Mouse (Mus musculus) midbrain, postnatal 0 days (tissue): ENCODE measurements around the gene Serinc5. TPM values are rescaled to one million over a fixed set of nuclear protein-coding genes. Genes with fewer than 3 reads are reported as not detected.

ENCODE experiments used
- ATAC-seq: fragments of 200-750 bp; cut with Nextera tagmentation; 2 replicates; pipeline ENCODE4 v1.8.0; 2017; ENCODE audit warnings: moderate number of reproducible peaks, mild to moderate bottlenecking, moderate TSS enrichment, moderate library complexity; ENCODE audit not compliant: low FRiP score
- DNase-seq: peaks from one replicate; pipeline ENCODE4 v3.0.0-alpha.2; 2015; ENCODE audit warnings: low spot score
- H3K27ac ChIP-seq: fragments of 300-500 bp; sonication (generic); 2 replicates; pipeline ENCODE4 v1.5.1; 2014; ENCODE audit warnings: low read depth, mild to moderate bottlenecking, low read length, mixed read lengths
- H3K27me3 ChIP-seq: fragments of 300-500 bp; sonication (generic); 2 replicates; pipeline ENCODE4 v1.6.1; 2014; ENCODE audit warnings: low read length, control low read depth, mixed read lengths; ENCODE audit not compliant: insufficient read depth
- H3K36me3 ChIP-seq: fragments of 300-500 bp; sonication (generic); 2 replicates; pipeline ENCODE4 v1.6.1; 2014; ENCODE audit warnings: low read length, control low read depth, mixed read lengths; ENCODE audit not compliant: insufficient read depth
- H3K4me1 ChIP-seq: fragments of 300-500 bp; sonication (generic); 2 replicates; pipeline ENCODE4 v1.6.1; 2014; ENCODE audit warnings: mild to moderate bottlenecking, control low read depth, antibody characterized with exemption, low read length, mixed read lengths; ENCODE audit not compliant: insufficient read depth
- H3K4me2 ChIP-seq: fragments of 300-500 bp; sonication (generic); 2 replicates; pipeline ENCODE4 v1.6.1; 2014; ENCODE audit warnings: low read depth, mild to moderate bottlenecking, low read length, mixed read lengths; ENCODE audit not compliant: poor library complexity, severe bottlenecking
- H3K4me3 ChIP-seq: fragments of 300-500 bp; sonication (generic); 2 replicates; pipeline ENCODE4 v1.5.1; 2014; ENCODE audit warnings: low read depth, mild to moderate bottlenecking, low read length, moderate library complexity
- H3K9ac ChIP-seq: fragments of 300-500 bp; sonication (generic); replicated peaks from 2 replicates; pipeline ENCODE4 v1.6.1; 2014; ENCODE audit warnings: mild to moderate bottlenecking, low read length, moderate library complexity, mixed read lengths; ENCODE audit not compliant: poor library complexity, severe bottlenecking
- H3K9me3 ChIP-seq: fragments of 300-500 bp; sonication (generic); 2 replicates; pipeline ENCODE4 v1.6.1; 2016; ENCODE audit warnings: low read length, control low read depth
- CTCF ChIP-seq: IDR thresholded peaks from 2 replicates; pipeline ENCODE4 v1.5.1; 2016; ENCODE audit warnings: antibody characterized with exemption, mild to moderate bottlenecking
- WGBS: fragments of 180-500 bp; shearing (Covaris S2); extraction: QIAGEN DNeasy Blood & Tissue Kit; methylation state at CpG from one replicate; pipeline ENCODE4 v1.1.7; 2014; 5-methylcytosine and 5-hydroxymethylcytosine counted together
- polyA plus RNA-seq: library from polyadenylated mRNA; unstranded; fragments of >200 nt; fragmentation: Nextera tagmentation; extraction: Ambion mirVana; gene quantifications from 2 replicates; pipeline ENCODE4 v1.2.1, GENCODE M21; 2015
- total RNA-seq: library from RNA; depleted of rRNA; stranded (reverse); fragments of >200 nt; gene quantifications from 2 replicates; pipeline ENCODE4 v1.2.3, GENCODE M21; 2014

The Serinc5 gene
- total and polyA plus RNA-seq, 2 experiments from 2014 or later: 13.5 to 38.4 TPM

DNA sequence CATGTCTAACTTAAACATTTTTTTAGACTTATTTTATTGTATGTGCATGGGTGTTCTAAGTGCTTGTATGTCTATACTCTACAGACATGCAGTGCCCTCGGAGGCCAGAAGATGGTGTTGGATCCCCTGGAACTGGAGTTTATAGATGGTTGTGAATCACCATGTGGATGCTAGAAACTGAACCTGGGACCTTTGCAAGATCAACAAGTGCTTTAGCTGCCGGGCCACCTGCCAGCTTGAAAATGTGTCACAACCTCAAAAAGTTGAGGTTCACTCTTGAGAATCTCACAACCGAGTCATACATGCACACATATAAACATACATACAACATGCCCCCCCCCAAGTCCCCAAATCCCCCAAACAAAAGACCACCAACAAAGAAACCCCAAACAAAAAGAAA is 129.0 kb downstream of the Serinc5 start:
- TF ChIP-seq CTCF: no peak
- Histone ChIP-seq H3K4me3 (no peak overlapping the region), H3K9me3 (no peaks in the 10 kb centered on the region), H3K27ac (no peak overlapping the region), H3K4me1 (no peaks in the 10 kb centered on the region), H3K9ac (no peak overlapping the region), H3K36me3 (no peaks in the 10 kb centered on the region), H3K27me3 (no peaks in the 10 kb centered on the region), H3K4me2 (no peak overlapping the region)
- WGBS: 86% methylated on average over 3 of the region's 3 CpGs
- ATAC-seq (no peak), DNase-seq (no peak)

DNA sequence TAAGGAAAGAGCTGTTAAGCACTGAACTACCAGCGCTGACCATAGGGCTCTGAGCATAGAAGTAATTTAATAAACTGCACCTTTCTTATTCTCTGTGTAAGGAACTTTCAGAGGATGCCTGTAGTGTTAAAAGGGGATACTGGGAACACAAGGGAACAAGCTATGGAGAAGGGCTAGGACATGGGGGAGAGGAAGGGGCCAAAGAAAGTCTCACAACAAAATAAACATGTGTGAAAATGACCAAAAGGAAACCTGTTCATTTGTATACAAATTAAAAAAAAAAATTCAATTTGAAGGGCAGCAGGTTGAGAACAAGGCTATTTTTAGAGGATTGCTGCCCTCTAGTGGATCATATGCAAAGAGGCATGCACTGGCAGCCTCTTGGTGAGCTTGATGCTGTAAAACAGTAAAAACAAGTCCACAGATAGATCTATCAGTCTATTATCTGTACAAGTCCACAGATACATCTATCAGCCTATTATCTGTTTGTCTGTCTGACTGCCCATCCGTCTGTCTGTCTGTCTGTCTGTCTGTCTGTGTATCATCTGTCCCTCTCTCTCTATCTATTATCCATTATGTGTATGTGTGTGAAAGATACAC is 129.9 kb downstream of the Serinc5 start:
- DNase-seq (peak; percentile 86), ATAC-seq (peak; percentile 64)
- 5% methylated on average over 2 of the region's 2 CpGs for WGBS
- Histone ChIP-seq H3K27ac (no peak overlapping the region), H3K9ac (no peak overlapping the region), H3K27me3 (no peaks in the 10 kb centered on the region), H3K9me3 (no peaks in the 10 kb centered on the region), H3K4me2 (no peak overlapping the region), H3K4me3 (no peak overlapping the region), H3K4me1 (no peaks in the 10 kb centered on the region), H3K36me3 (no peaks in the 10 kb centered on the region)
- peak; percentile 92 for TF ChIP-seq CTCF

DNA sequence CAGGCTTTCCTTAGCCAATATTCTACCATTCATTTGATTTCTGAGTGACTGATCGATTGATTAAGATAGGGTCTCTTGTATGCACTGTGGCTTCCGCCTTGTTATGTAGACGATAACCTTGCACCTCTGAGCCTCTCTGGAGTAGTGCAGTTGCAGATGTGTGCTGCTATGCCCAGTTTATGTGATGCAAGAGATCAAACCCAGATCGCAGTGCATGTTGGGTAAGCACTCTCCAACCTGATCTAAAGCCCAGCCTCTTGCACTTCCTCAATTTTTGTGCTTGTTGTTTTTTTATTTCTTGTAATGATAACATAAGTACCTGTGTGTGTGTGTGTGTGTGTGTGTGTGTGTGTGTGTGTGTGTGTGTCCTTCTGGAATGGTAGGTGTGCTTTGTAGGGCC is 132.0 kb downstream of the Serinc5 start:
- no peaks in the 10 kb centered on the region for H3K27me3 ChIP-seq
- no peak overlapping the region for H3K9ac ChIP-seq
- ATAC-seq (no peak), DNase-seq (no peak)
- H3K4me2 ChIP-seq: no peak overlapping the region
- H3K9me3 ChIP-seq: no peaks in the 10 kb centered on the region
- no peak overlapping the region for H3K27ac ChIP-seq
- 89% methylated on average over 4 of the region's 4 CpGs for WGBS
- no peaks in the 10 kb centered on the region for H3K4me1 ChIP-seq
- H3K4me3 ChIP-seq: no peak overlapping the region
- no peak for TF ChIP-seq CTCF
- H3K36me3 ChIP-seq: no peaks in the 10 kb centered on the region

GRCm38 (mm10) chr13:92743337-92743736 is 132.4 kb downstream of the Serinc5 start:
- no peak for ATAC-seq
- DNase-seq: no peak
- Histone ChIP-seq H3K36me3 (no peaks in the 10 kb centered on the region), H3K9ac (no peak overlapping the region), H3K9me3 (no peaks in the 10 kb centered on the region), H3K4me3 (no peak overlapping the region), H3K4me1 (no peaks in the 10 kb centered on the region), H3K27me3 (no peaks in the 10 kb centered on the region), H3K27ac (no peak overlapping the region), H3K4me2 (no peak overlapping the region)
- no peak for TF ChIP-seq CTCF
- 76% methylated on average over 5 of the region's 5 CpGs for WGBS

DNA sequence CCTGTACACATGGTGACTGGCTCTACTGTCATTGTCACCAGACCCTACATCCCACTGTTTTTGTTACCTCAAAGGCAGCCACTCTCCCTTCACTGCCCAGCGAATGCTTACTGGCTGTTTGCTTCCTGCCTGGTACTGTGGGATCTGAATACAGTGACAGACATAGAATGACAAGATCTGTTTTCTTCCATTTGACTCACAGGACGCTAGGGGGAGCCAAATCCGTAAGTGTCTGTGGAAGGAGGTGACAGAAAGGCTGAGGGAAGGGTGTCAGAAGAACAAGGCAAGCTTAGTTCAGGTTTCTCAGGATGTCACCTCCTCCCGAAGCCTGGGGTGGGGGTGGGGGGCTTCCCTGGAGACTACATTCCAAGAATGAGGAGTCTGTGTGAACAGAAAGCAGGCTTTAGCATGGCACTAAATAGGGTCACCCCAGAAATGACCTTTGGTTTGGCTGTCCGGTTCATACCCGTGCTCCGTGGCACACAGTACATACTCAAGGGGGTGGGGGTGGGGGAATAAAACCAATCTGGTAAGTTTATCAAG is 140.2 kb downstream of the Serinc5 start:
- DNase-seq (peak; percentile 90), ATAC-seq (peak; percentile 70)
- Histone ChIP-seq H3K36me3 (no peaks in the 10 kb centered on the region), H3K27me3 (no peaks in the 10 kb centered on the region), H3K9me3 (no peaks in the 10 kb centered on the region), H3K4me2 (peak overlapping the region; percentile 24; the same call in 1 of the 2 replicates), H3K4me1 (no peaks in the 10 kb centered on the region), H3K9ac (no peak overlapping the region), H3K27ac (no peak overlapping the region), H3K4me3 (no peak overlapping the region)
- TF ChIP-seq CTCF: peak; percentile 94
- WGBS: 20% methylated on average over 7 of the region's 7 CpGs

GRCm38 (mm10) chr13:92751726-92752565 is 141.1 kb downstream of the Serinc5 start:
- Histone ChIP-seq H3K4me3 (no peak overlapping the region), H3K9ac (no peak overlapping the region), H3K9me3 (no peaks in the 10 kb centered on the region), H3K27ac (peak overlapping the region; percentile 57), H3K27me3 (no peaks in the 10 kb centered on the region), H3K4me1 (no peaks in the 10 kb centered on the region), H3K4me2 (no peak overlapping the region), H3K36me3 (no peaks in the 10 kb centered on the region)
- peak; percentile 94 for TF ChIP-seq CTCF
- peak; percentile 85 for ATAC-seq
- DNase-seq: peak; percentile 97
- WGBS: 55% methylated on average over 21 of the region's 21 CpGs
